In the genomic region with DNA sequence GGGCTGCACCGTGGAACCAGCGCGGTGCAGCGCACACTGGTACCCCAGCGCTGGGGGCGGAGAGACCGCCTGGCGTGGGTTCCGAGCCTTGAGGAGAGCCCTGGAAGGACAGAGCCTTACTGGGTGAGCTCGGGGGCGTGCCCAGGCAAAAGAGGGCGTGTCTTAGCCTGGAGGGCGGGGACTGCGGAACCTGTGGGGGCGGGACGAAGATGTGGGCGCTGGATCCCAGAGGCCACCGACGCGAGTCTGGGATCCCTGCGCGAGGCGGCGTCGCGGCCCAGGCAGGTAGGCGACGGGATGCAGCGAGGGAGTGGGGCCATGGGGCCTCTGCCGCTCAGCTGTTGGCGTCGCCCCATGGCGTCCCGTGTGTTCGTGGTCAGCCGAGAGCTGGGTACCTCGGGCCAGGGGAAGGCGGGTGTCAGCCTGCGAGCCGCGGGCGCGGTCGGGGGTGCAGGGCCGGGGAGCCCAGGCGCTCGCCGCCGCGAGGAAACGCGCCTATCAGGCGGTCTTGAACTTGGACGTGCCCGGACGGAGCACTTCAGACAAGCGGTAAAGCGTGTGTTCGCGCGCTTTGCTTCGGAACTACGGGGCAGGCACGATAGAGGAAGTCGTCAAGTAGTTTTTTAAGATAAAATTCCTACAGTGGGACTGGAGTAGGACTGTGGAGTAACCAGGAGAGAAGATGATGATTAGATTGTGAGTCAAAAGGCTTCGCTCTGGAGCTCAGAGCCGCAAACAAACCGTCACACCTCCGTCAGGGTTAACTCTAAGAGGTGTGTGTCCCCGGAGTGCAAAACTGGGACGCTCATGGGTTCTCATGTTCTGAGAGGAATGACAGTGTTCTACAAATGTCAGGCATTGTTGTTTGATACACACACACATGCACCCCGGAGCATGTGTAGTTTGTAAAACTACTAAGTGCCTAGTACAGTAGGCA, we compare ENCODE assay signal across 8 mouse cellular contexts. TPM values are rescaled to one million over a fixed set of nuclear protein-coding genes. Genes with fewer than 3 reads are reported as not detected.
DNase-seq lines count a peak whose midpoint lies in the region; ATAC-seq and TF ChIP-seq lines count a peak whose summit lies in the region.

A gene (plus strand): TSS at position 151 of the 937 bp plus-strand sequence.

- no peak for TF ChIP-seq CTCF in ES-Bruce4 (IDR thresholded peaks at IDR 0.05; ENCODE audit: low read depth, low read length)
- no peak for TF ChIP-seq CTCF in heart, postnatal 0 days (IDR thresholded peaks at IDR 0.05; ENCODE audit: low read depth)
- peak; percentile 30; the same call in 1 of the 2 replicates for TF ChIP-seq CTCF in liver, embryonic 14.5 days (IDR thresholded peaks at IDR 0.05; ENCODE audit: low read depth)

- peak; percentile 84 for DNase-seq in heart, postnatal 0 days (ENCODE audit: low spot score)
- peak; percentile 93 to 96 for DNase-seq in kidney, postnatal 36 days
- peak; percentile 82 to 88 (median 84) for DNase-seq in liver, embryonic 14.5 days (ENCODE audit: low read depth in 3 of 3, low spot score in 3 of 3)
- peak; percentile 91 for DNase-seq in neural tube, embryonic 10.5 days (ENCODE audit: extremely low spot score, low spot score)

- TF ChIP-seq POLR2A in ES-Bruce4 (IDR thresholded peaks at IDR 0.05; ENCODE audit: insufficient read depth, low read length) = no peak

- peak within 1 kb of the TSS; percentile 71 for H3K4me2 ChIP-seq in forebrain, embryonic 13.5 days
- peak within 1 kb of the TSS; percentile 87 for H3K4me2 ChIP-seq in heart, postnatal 0 days (ENCODE audit: low read depth, low read length)
- H3K4me2 ChIP-seq in liver, embryonic 14.5 days (ENCODE audit: low read depth) = peak within 1 kb of the TSS; percentile 99
- H3K4me2 ChIP-seq in stomach, embryonic 15.5 days = peak within 1 kb of the TSS; percentile 96

- WGBS in forebrain, embryonic 13.5 days = 1% methylated on average over 70 of the region's 72 CpGs
- 1% methylated on average over 72 of the region's 72 CpGs for WGBS in heart, postnatal 0 days
- WGBS in liver, embryonic 14.5 days (ENCODE audit: insufficient replicate concordance) = 1% methylated on average over 72 of the region's 72 CpGs
- under 1% methylated on average over 72 of the region's 72 CpGs for WGBS in stomach, embryonic 15.5 days

- H3K4me1 ChIP-seq in ES-Bruce4 (ENCODE audit: control insufficient read depth, insufficient read depth, low read length) = peaks cover 1% of the 10 kb centered on the region
- H3K4me1 ChIP-seq in forebrain, embryonic 13.5 days = peaks cover 13% of the 10 kb centered on the region
- H3K4me1 ChIP-seq in heart, postnatal 0 days (ENCODE audit: control insufficient read depth, insufficient read depth) = peaks cover 4% of the 10 kb centered on the region; the same call in 1 of the 2 replicates
- H3K4me1 ChIP-seq in liver, embryonic 14.5 days (replicated peaks; ENCODE audit: control insufficient read depth in 2 of 2, insufficient read depth in 2 of 2, low read length in 1 of 2) = peaks cover 15 to 16% of the 10 kb centered on the region in 2 experiments
- H3K4me1 ChIP-seq in stomach, embryonic 15.5 days = peaks cover 4% of the 10 kb centered on the region; the same call in 1 of the 2 replicates

- TF ChIP-seq EP300 in ES-Bruce4 (IDR thresholded peaks at IDR 0.05; ENCODE audit: insufficient read depth, low read depth, low read length) = 0 out of 2 replicates have a peak, but pooled peaks have one; percentile 35
- TF ChIP-seq EP300 in heart, postnatal 0 days (IDR thresholded peaks at IDR 0.05; ENCODE audit: low read depth) = no peak
- TF ChIP-seq EP300 in liver, embryonic 14.5 days (IDR thresholded peaks at IDR 0.05; ENCODE audit: low read depth) = no peak

- H3K4me3 ChIP-seq in ES-Bruce4 (ENCODE audit: low read depth, low read length) = peak within 1 kb of the TSS; percentile 80
- peak within 1 kb of the TSS; percentile 48 for H3K4me3 ChIP-seq in forebrain, embryonic 13.5 days
- H3K4me3 ChIP-seq in heart, postnatal 0 days (ENCODE audit: low read depth, low read length) = peak within 1 kb of the TSS; percentile 83
- H3K4me3 ChIP-seq in liver, embryonic 14.5 days (ENCODE audit: insufficient read depth in 1 of 2, low read depth in 2 of 2, low read length in 2 of 2) = peak within 1 kb of the TSS; percentile 65 to 74
- peak within 1 kb of the TSS; percentile 85 for H3K4me3 ChIP-seq in stomach, embryonic 15.5 days (replicated peaks)

- no peaks in the 10 kb centered on the region for H3K36me3 ChIP-seq in ES-Bruce4 (ENCODE audit: control insufficient read depth, insufficient read depth, low read length, poor library complexity, severe bottlenecking)
- H3K36me3 ChIP-seq in forebrain, embryonic 13.5 days (ENCODE audit: poor library complexity, severe bottlenecking) = no peaks in the 10 kb centered on the region
- H3K36me3 ChIP-seq in heart, postnatal 0 days (replicated peaks; ENCODE audit: control insufficient read depth, insufficient read depth, low read length) = no peaks in the 10 kb centered on the region
- H3K36me3 ChIP-seq in liver, embryonic 14.5 days (replicated peaks; ENCODE audit: control insufficient read depth, insufficient read depth, low read depth) = no peaks in the 10 kb centered on the region
- no peaks in the 10 kb centered on the region for H3K36me3 ChIP-seq in stomach, embryonic 15.5 days

- H3K9me3 ChIP-seq in ES-Bruce4 (replicated peaks; ENCODE audit: control insufficient read depth, insufficient read depth, low read length, poor library complexity, severe bottlenecking) = no peaks in the 10 kb centered on the region
- H3K9me3 ChIP-seq in forebrain, embryonic 13.5 days (replicated peaks) = no peaks in the 10 kb centered on the region
- no peaks in the 10 kb centered on the region for H3K9me3 ChIP-seq in heart, postnatal 0 days (replicated peaks; ENCODE audit: control insufficient read depth, low read length)
- H3K9me3 ChIP-seq in liver, embryonic 14.5 days (ENCODE audit: control insufficient read depth, low read length) = no peaks in the 10 kb centered on the region
- H3K9me3 ChIP-seq in stomach, embryonic 15.5 days = no peaks in the 10 kb centered on the region

- H3K27ac ChIP-seq in ES-Bruce4 (ENCODE audit: insufficient read depth, low read length) = no peak within 1 kb of the TSS
- no peak within 1 kb of the TSS for H3K27ac ChIP-seq in forebrain, embryonic 13.5 days
- H3K27ac ChIP-seq in heart, postnatal 0 days (ENCODE audit: low read depth) = peak within 1 kb of the TSS; percentile 60
- H3K27ac ChIP-seq in liver, embryonic 14.5 days = peak within 1 kb of the TSS; percentile 71
- H3K27ac ChIP-seq in stomach, embryonic 15.5 days = peak within 1 kb of the TSS; percentile 84

- peak; percentile 56; the same call in 1 of the 2 replicates for ATAC-seq in cerebellum, adult (ENCODE audit: insufficient number of reproducible peaks, low FRiP score, low TSS enrichment)
- ATAC-seq in forebrain, embryonic 13.5 days = peak; percentile 97
- ATAC-seq in heart, postnatal 0 days (ENCODE audit: insufficient read depth, low read depth) = peak; percentile 97
- peak; percentile 96 for ATAC-seq in liver, embryonic 14.5 days (ENCODE audit: insufficient read depth)
- peak; percentile 96 for ATAC-seq in stomach, embryonic 15.5 days (ENCODE audit: insufficient read depth, low FRiP score, low read depth)

- H3K9ac ChIP-seq in ES-Bruce4 (ENCODE audit: low read depth, poor library complexity, severe bottlenecking) = peak within 1 kb of the TSS; percentile 70
- H3K9ac ChIP-seq in forebrain, embryonic 13.5 days = peak within 1 kb of the TSS; percentile 48
- peak within 1 kb of the TSS; percentile 62 for H3K9ac ChIP-seq in heart, postnatal 0 days (replicated peaks; ENCODE audit: low read depth, low read length)
- peak within 1 kb of the TSS; percentile 77 for H3K9ac ChIP-seq in liver, embryonic 14.5 days (replicated peaks)
- H3K9ac ChIP-seq in stomach, embryonic 15.5 days = peak within 1 kb of the TSS; percentile 63

- no peaks in the 10 kb centered on the region for H3K27me3 ChIP-seq in ES-Bruce4 (ENCODE audit: control insufficient read depth, insufficient read depth, low read length, poor library complexity, severe bottlenecking)
- peaks cover 31% of the 10 kb centered on the region for H3K27me3 ChIP-seq in forebrain, embryonic 13.5 days
- no peaks in the 10 kb centered on the region for H3K27me3 ChIP-seq in heart, postnatal 0 days (ENCODE audit: control insufficient read depth, insufficient read depth, low read length)
- no peaks in the 10 kb centered on the region; the same call in 1 of the 2 replicates for H3K27me3 ChIP-seq in liver, embryonic 14.5 days (ENCODE audit: control insufficient read depth, insufficient read depth, low read length)
- H3K27me3 ChIP-seq in stomach, embryonic 15.5 days (replicated peaks) = no peaks in the 10 kb centered on the region

RNA-seq across cellular contexts. Expression of the gene that starts here (rescaled TPM):
- 22.4 and 22.9 TPM in 2 replicates for polyA plus RNA-seq in ES-Bruce4 (2011; ENCODE audit: insufficient read depth, insufficient read length, low read depth, missing spikeins)
- polyA plus RNA-seq in forebrain, embryonic 13.5 days (2015; fragmentation: Nextera tagmentation; extraction: Ambion mirVana) = 0.75 and 1.3 TPM in 2 replicates
- 3.9 and 4.0 TPM in 2 replicates for total RNA-seq in heart, postnatal 0 days (2014; rRNA removed; ENCODE audit: low replicate concordance)
- 1.6 and 1.7 TPM in 2 replicates for polyA plus RNA-seq in heart, postnatal 0 days (2015; fragmentation: Nextera tagmentation; extraction: Ambion mirVana)
- polyA plus RNA-seq in liver, embryonic 14.5 days (2012; rRNA removed) = 5.4 and 7.4 TPM in 2 replicates
- 6.6 and 6.9 TPM in 2 replicates for polyA plus RNA-seq in liver, embryonic 14.5 days (2014; fragmentation: Nextera tagmentation; extraction: Ambion mirVana)
- 6.1 and 6.5 TPM in 2 replicates for polyA plus RNA-seq in stomach, embryonic 15.5 days (2015; fragmentation: Nextera tagmentation; extraction: Ambion mirVana)

Comparison
In these comparisons a context has a peak if more than half of its experiments do, and no peak if none do; other contexts are left out.
1. H3K27ac ChIP-seq: peak in heart, postnatal 0 days (single experiment), liver, embryonic 14.5 days (single experiment) and stomach, embryonic 15.5 days (single experiment); none in ES-Bruce4 (single experiment) and forebrain, embryonic 13.5 days (single experiment).
2. Peak in every context shown above with its lines, with median percentiles within 50 percentile points of each other: H3K4me3 ChIP-seq, H3K9ac ChIP-seq, ATAC-seq, H3K4me2 ChIP-seq and DNase-seq.